Mouse (Mus musculus): ENCODE measurements at regions not wholly inside any gene's neighbourhood (a gene's known extent, or its start where the extent isn't known, plus 50 kb on each side); places are given as distances from the start of the nearest gene placed in this dataset.

GRCm38 (mm10) chr15:87188816-87189455, 355.2 kb upstream of the Fam19a5 start:
- 40% methylated on average over 9 of the region's 9 CpGs for WGBS
- H3K4me1 ChIP-seq (replicated peaks; ENCODE audit: control insufficient read depth, insufficient read depth, low read length) = no peaks in the 10 kb centered on the region
- ATAC-seq = no peak
- no peaks in the 10 kb centered on the region for H3K9me3 ChIP-seq (ENCODE audit: control insufficient read depth, low read length)
- no peaks in the 10 kb centered on the region for H3K36me3 ChIP-seq (ENCODE audit: control insufficient read depth, insufficient read depth)
- no peak overlapping the region for H3K27ac ChIP-seq (ENCODE audit: low read length)
- no peaks in the 10 kb centered on the region for H3K27me3 ChIP-seq (replicated peaks; ENCODE audit: control insufficient read depth, insufficient read depth, low read length)
- H3K4me3 ChIP-seq (replicated peaks; ENCODE audit: low read length) = no peak overlapping the region
- no peak overlapping the region for H3K9ac ChIP-seq (replicated peaks; ENCODE audit: low read depth, low read length)
- H3K4me2 ChIP-seq (ENCODE audit: low read length) = no peak overlapping the region

- Histone ChIP-seq H3K4me3 (replicated peaks; ENCODE audit: low read length) (no peak overlapping the region), H3K36me3 (ENCODE audit: control insufficient read depth, insufficient read depth) (no peaks in the 10 kb centered on the region), H3K9ac (replicated peaks; ENCODE audit: low read depth, low read length) (no peak overlapping the region), H3K9me3 (ENCODE audit: control insufficient read depth, low read length) (no peaks in the 10 kb centered on the region), H3K27ac (ENCODE audit: low read length) (no peak overlapping the region), H3K4me1 (replicated peaks; ENCODE audit: control insufficient read depth, insufficient read depth, low read length) (peaks cover 5% of the 10 kb centered on the region; the same call in 1 of the 2 replicates), H3K4me2 (ENCODE audit: low read length) (no peak overlapping the region), H3K27me3 (replicated peaks; ENCODE audit: control insufficient read depth, insufficient read depth, low read length) (no peaks in the 10 kb centered on the region)
- 71% methylated on average over 4 of the region's 4 CpGs for WGBS
- ATAC-seq = no peak
Measured at GRCm38 (mm10) chr15:87191901-87192300, 352.2 kb upstream of the Fam19a5 start.

- H3K4me1 ChIP-seq (replicated peaks; ENCODE audit: control insufficient read depth, insufficient read depth, low read length) = peaks cover 17% of the 10 kb centered on the region
- no peaks in the 10 kb centered on the region for H3K36me3 ChIP-seq (ENCODE audit: control insufficient read depth, insufficient read depth)
- ATAC-seq = no peak
- no peak overlapping the region for H3K9ac ChIP-seq (replicated peaks; ENCODE audit: low read depth, low read length)
- H3K27ac ChIP-seq (ENCODE audit: low read length) = no peak overlapping the region
- WGBS = 47% methylated on average over 6 of the region's 6 CpGs
- no peaks in the 10 kb centered on the region for H3K9me3 ChIP-seq (ENCODE audit: control insufficient read depth, low read length)
- no peaks in the 10 kb centered on the region for H3K27me3 ChIP-seq (replicated peaks; ENCODE audit: control insufficient read depth, insufficient read depth, low read length)
- H3K4me3 ChIP-seq (replicated peaks; ENCODE audit: low read length) = no peak overlapping the region
- H3K4me2 ChIP-seq (ENCODE audit: low read length) = no peak overlapping the region
Measured at GRCm38 (mm10) chr15:87196306-87196893, 347.7 kb upstream of the Fam19a5 start.

GRCm38 (mm10) chr15:87199641-87200040, 344.5 kb upstream of the Fam19a5 start:
- H3K4me3 ChIP-seq (replicated peaks; ENCODE audit: low read length) = no peak overlapping the region
- H3K27ac ChIP-seq (ENCODE audit: low read length) = no peak overlapping the region
- no peak overlapping the region for H3K9ac ChIP-seq (replicated peaks; ENCODE audit: low read depth, low read length)
- H3K9me3 ChIP-seq (ENCODE audit: control insufficient read depth, low read length) = no peaks in the 10 kb centered on the region
- H3K27me3 ChIP-seq (replicated peaks; ENCODE audit: control insufficient read depth, insufficient read depth, low read length) = no peaks in the 10 kb centered on the region
- WGBS = 85% methylated on average over 8 of the region's 8 CpGs
- no peak for ATAC-seq
- peaks cover 19% of the 10 kb centered on the region for H3K4me1 ChIP-seq (replicated peaks; ENCODE audit: control insufficient read depth, insufficient read depth, low read length)
- no peak overlapping the region for H3K4me2 ChIP-seq (ENCODE audit: low read length)
- H3K36me3 ChIP-seq (ENCODE audit: control insufficient read depth, insufficient read depth) = no peaks in the 10 kb centered on the region

- no peak overlapping the region for H3K4me3 ChIP-seq (replicated peaks; ENCODE audit: low read length)
- H3K36me3 ChIP-seq (ENCODE audit: control insufficient read depth, insufficient read depth) = no peaks in the 10 kb centered on the region
- H3K9me3 ChIP-seq (ENCODE audit: control insufficient read depth, low read length) = no peaks in the 10 kb centered on the region
- no peak overlapping the region for H3K27ac ChIP-seq (ENCODE audit: low read length)
- H3K4me2 ChIP-seq (ENCODE audit: low read length) = peak overlapping the region; percentile 21; the same call in 1 of the 2 replicates
- peaks cover 19% of the 10 kb centered on the region for H3K4me1 ChIP-seq (replicated peaks; ENCODE audit: control insufficient read depth, insufficient read depth, low read length)
- H3K27me3 ChIP-seq (replicated peaks; ENCODE audit: control insufficient read depth, insufficient read depth, low read length) = no peaks in the 10 kb centered on the region
- peak; percentile 61 for ATAC-seq
- WGBS = 40% methylated on average over 19 of the region's 19 CpGs
- no peak overlapping the region; the same call in 1 of the 2 replicates for H3K9ac ChIP-seq (replicated peaks; ENCODE audit: low read depth, low read length)
Measured at GRCm38 (mm10) chr15:87200282-87201048, 343.6 kb upstream of the Fam19a5 start.

- Histone ChIP-seq H3K27ac (ENCODE audit: low read length) (no peak overlapping the region), H3K4me2 (ENCODE audit: low read length) (0 out of 2 replicates have a peak overlapping the region, but pooled peaks have one; percentile 21), H3K9me3 (ENCODE audit: control insufficient read depth, low read length) (no peaks in the 10 kb centered on the region), H3K4me3 (replicated peaks; ENCODE audit: low read length) (no peak overlapping the region), H3K4me1 (replicated peaks; ENCODE audit: control insufficient read depth, insufficient read depth, low read length) (peaks cover 16% of the 10 kb centered on the region), H3K9ac (replicated peaks; ENCODE audit: low read depth, low read length) (no peak overlapping the region; the same call in 1 of the 2 replicates), H3K27me3 (replicated peaks; ENCODE audit: control insufficient read depth, insufficient read depth, low read length) (no peaks in the 10 kb centered on the region), H3K36me3 (ENCODE audit: control insufficient read depth, insufficient read depth) (no peaks in the 10 kb centered on the region)
- WGBS = 19% methylated on average over 7 of the region's 7 CpGs
- ATAC-seq = 0 out of 2 replicates have a peak, but pooled peaks have one; percentile 28
Measured at GRCm38 (mm10) chr15:87201055-87201454, 343.0 kb upstream of the Fam19a5 start.

GRCm38 (mm10) chr15:87229951-87230350, 314.1 kb upstream of the Fam19a5 start:
- Histone ChIP-seq H3K4me3 (replicated peaks; ENCODE audit: low read length) (no peak overlapping the region), H3K4me1 (replicated peaks; ENCODE audit: control insufficient read depth, insufficient read depth, low read length) (no peaks in the 10 kb centered on the region), H3K9ac (replicated peaks; ENCODE audit: low read depth, low read length) (no peak overlapping the region), H3K4me2 (ENCODE audit: low read length) (no peak overlapping the region), H3K9me3 (ENCODE audit: control insufficient read depth, low read length) (no peaks in the 10 kb centered on the region), H3K36me3 (ENCODE audit: control insufficient read depth, insufficient read depth) (no peaks in the 10 kb centered on the region), H3K27me3 (replicated peaks; ENCODE audit: control insufficient read depth, insufficient read depth, low read length) (no peaks in the 10 kb centered on the region), H3K27ac (ENCODE audit: low read length) (no peak overlapping the region)
- 63% methylated on average over 3 of the region's 3 CpGs for WGBS
- no peak for ATAC-seq

GRCm38 (mm10) chr15:87236096-87236495, 308.0 kb upstream of the Fam19a5 start:
- no peaks in the 10 kb centered on the region for H3K36me3 ChIP-seq (ENCODE audit: control insufficient read depth, insufficient read depth)
- ATAC-seq = no peak
- H3K4me1 ChIP-seq (replicated peaks; ENCODE audit: control insufficient read depth, insufficient read depth, low read length) = no peaks in the 10 kb centered on the region
- no peak overlapping the region for H3K4me2 ChIP-seq (ENCODE audit: low read length)
- H3K27ac ChIP-seq (ENCODE audit: low read length) = no peak overlapping the region
- H3K9ac ChIP-seq (replicated peaks; ENCODE audit: low read depth, low read length) = no peak overlapping the region
- H3K4me3 ChIP-seq (replicated peaks; ENCODE audit: low read length) = no peak overlapping the region
- H3K27me3 ChIP-seq (replicated peaks; ENCODE audit: control insufficient read depth, insufficient read depth, low read length) = no peaks in the 10 kb centered on the region
- H3K9me3 ChIP-seq (ENCODE audit: control insufficient read depth, low read length) = no peaks in the 10 kb centered on the region
- WGBS = 38% methylated on average over 3 of the region's 3 CpGs

GRCm38 (mm10) chr15:87239057-87239456, 305.0 kb upstream of the Fam19a5 start:
- ATAC-seq = no peak
- WGBS = 95% methylated on average over 11 of the region's 11 CpGs
- no peak overlapping the region for H3K27ac ChIP-seq (ENCODE audit: low read length)

More at GRCm38 (mm10) chr15:87239057-87239456, 305.0 kb upstream of the Fam19a5 start:
- H3K4me1 ChIP-seq (replicated peaks; ENCODE audit: control insufficient read depth, insufficient read depth, low read length) = no peaks in the 10 kb centered on the region
- H3K27me3 ChIP-seq (replicated peaks; ENCODE audit: control insufficient read depth, insufficient read depth, low read length) = no peaks in the 10 kb centered on the region
- H3K4me3 ChIP-seq (replicated peaks; ENCODE audit: low read length) = no peak overlapping the region
- no peak overlapping the region for H3K9ac ChIP-seq (replicated peaks; ENCODE audit: low read depth, low read length)
- no peaks in the 10 kb centered on the region for H3K9me3 ChIP-seq (ENCODE audit: control insufficient read depth, low read length)
- H3K36me3 ChIP-seq (ENCODE audit: control insufficient read depth, insufficient read depth) = no peaks in the 10 kb centered on the region
- no peak overlapping the region for H3K4me2 ChIP-seq (ENCODE audit: low read length)

All from forebrain, embryonic 16.5 days (tissue).